Mouse (Mus musculus): ENCODE measurements around the gene Insl5. TPM values are rescaled to one million over a fixed set of nuclear protein-coding genes. Genes with fewer than 3 reads are reported as not detected.

Gene Insl5
- not detected in 2 replicates for polyA plus RNA-seq (2014; fragmentation: Nextera tagmentation; extraction: Ambion mirVana)

DNA sequence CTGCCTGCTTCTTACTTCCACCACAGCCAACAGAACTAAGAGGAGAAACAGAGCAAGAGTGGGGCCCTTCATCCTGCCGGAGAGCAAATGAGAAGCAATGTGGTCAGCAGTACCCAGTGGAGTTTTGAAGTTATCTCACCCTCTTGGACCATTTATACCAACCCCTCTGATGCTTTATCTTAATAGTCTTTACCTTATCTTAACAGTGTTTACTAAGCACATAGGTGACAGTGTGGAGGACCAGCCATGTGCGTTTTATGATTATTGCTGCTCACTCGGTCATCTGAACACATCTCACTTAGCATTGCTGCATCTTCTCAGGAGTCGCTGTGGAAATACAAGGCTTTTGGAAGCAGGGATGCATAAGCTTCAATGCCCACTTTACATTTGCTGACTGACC, at the start of gene Insl5:
TSS of gene Insl5 (minus strand) at position 222 of the 400 bp plus-strand sequence.
- H3K9ac ChIP-seq (replicated peaks; ENCODE audit: low read length), result no peak within 1 kb of the TSS
- no peak for DNase-seq
- 91% methylated on average over 4 of the region's 4 CpGs for WGBS

GRCm38 (mm10) chr4:103070631-103071030, 44.0 kb upstream of the Insl5 start:
- WGBS, result 78% methylated on average over 3 of the region's 3 CpGs
- DNase-seq, result no peak
- H3K4me3 ChIP-seq (replicated peaks; ENCODE audit: low read depth, low read length), result no peak overlapping the region

More for the DNA sequence above, at the start of gene Insl5:
- Histone ChIP-seq H3K27ac (replicated peaks; ENCODE audit: low read depth, low read length) (no peak within 1 kb of the TSS), H3K4me2 (ENCODE audit: low read length) (no peak within 1 kb of the TSS), H3K27me3 (ENCODE audit: control insufficient read depth, insufficient read depth, low read length) (no peaks in the 10 kb centered on the region), H3K4me3 (replicated peaks; ENCODE audit: low read depth, low read length) (no peak within 1 kb of the TSS), H3K4me1 (ENCODE audit: control insufficient read depth, insufficient read depth, low read length) (no peaks in the 10 kb centered on the region), H3K9me3 (ENCODE audit: control insufficient read depth, low read length) (no peaks in the 10 kb centered on the region), H3K36me3 (ENCODE audit: control insufficient read depth, insufficient read depth, low read length) (no peaks in the 10 kb centered on the region)
- ATAC-seq (ENCODE audit: low FRiP score, low TSS enrichment), result no peak

DNA sequence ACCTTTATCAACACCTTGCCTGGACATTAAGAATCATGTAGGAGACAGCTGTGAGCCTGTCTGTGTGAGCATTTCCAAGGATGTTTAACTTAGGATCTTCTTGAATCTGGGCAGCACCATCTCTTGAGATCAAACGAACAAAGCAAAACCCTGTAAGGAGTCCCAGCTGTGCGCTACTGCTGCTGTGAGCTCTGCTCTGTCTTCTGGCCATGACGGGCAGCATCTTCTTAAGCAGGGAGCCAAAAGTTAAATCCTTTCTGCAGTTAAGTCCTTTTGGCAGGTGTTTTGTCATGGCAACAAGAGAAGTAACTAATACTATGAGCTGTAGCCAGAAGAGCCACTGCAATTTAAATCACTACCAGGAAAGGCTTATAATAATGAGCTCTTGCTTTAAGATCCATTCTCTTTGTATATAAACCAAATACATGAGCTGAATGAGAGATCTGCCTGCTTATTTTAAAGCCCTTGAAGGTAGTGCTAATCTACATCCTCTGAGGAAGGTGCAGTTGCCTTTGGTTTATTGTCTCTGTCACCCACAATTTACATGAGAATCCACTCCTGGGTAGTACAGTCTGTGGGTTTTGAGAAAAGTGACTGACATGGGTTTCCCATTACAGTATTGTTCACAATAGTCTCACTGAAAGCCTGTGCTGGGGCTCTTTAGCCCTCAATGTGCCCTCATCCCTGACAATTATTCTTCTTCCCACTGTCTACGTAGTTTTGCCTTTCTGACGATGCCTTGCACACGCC, 41.4 kb upstream of the Insl5 start:
- Histone ChIP-seq H3K4me2 (ENCODE audit: low read length) (no peak overlapping the region), H3K4me1 (ENCODE audit: control insufficient read depth, insufficient read depth, low read length) (0 out of 2 replicates have a peak, but pooled peaks cover 5% of the 10 kb centered on the region), H3K9ac (replicated peaks; ENCODE audit: low read length) (no peak overlapping the region), H3K27me3 (ENCODE audit: control insufficient read depth, insufficient read depth, low read length) (no peaks in the 10 kb centered on the region), H3K27ac (replicated peaks; ENCODE audit: low read depth, low read length) (no peak overlapping the region), H3K36me3 (ENCODE audit: control insufficient read depth, insufficient read depth, low read length) (no peaks in the 10 kb centered on the region), H3K4me3 (replicated peaks; ENCODE audit: low read depth, low read length) (no peak overlapping the region), H3K9me3 (ENCODE audit: control insufficient read depth, low read length) (no peaks in the 10 kb centered on the region)
- WGBS, result 27% methylated on average over 6 of the region's 6 CpGs
- no peak for ATAC-seq (ENCODE audit: low FRiP score, low TSS enrichment)
- peak; percentile 40 for DNase-seq

More at GRCm38 (mm10) chr4:103070631-103071030, 44.0 kb upstream of the Insl5 start:
- no peaks in the 10 kb centered on the region for H3K36me3 ChIP-seq (ENCODE audit: control insufficient read depth, insufficient read depth, low read length)
- H3K4me1 ChIP-seq (ENCODE audit: control insufficient read depth, insufficient read depth, low read length), result 0 out of 2 replicates have a peak, but pooled peaks cover 5% of the 10 kb centered on the region
- no peak overlapping the region for H3K4me2 ChIP-seq (ENCODE audit: low read length)
- H3K9me3 ChIP-seq (ENCODE audit: control insufficient read depth, low read length), result no peaks in the 10 kb centered on the region
- no peak for ATAC-seq (ENCODE audit: low FRiP score, low TSS enrichment)
- H3K27ac ChIP-seq (replicated peaks; ENCODE audit: low read depth, low read length), result no peak overlapping the region
- H3K27me3 ChIP-seq (ENCODE audit: control insufficient read depth, insufficient read depth, low read length), result no peaks in the 10 kb centered on the region
- no peak overlapping the region for H3K9ac ChIP-seq (replicated peaks; ENCODE audit: low read length)

- Histone ChIP-seq H3K4me1 (ENCODE audit: control insufficient read depth, insufficient read depth, low read length) (0 out of 2 replicates have a peak, but pooled peaks cover 5% of the 10 kb centered on the region), H3K27ac (replicated peaks; ENCODE audit: low read depth, low read length) (no peak overlapping the region), H3K27me3 (ENCODE audit: control insufficient read depth, insufficient read depth, low read length) (no peaks in the 10 kb centered on the region), H3K9ac (replicated peaks; ENCODE audit: low read length) (no peak overlapping the region), H3K36me3 (ENCODE audit: control insufficient read depth, insufficient read depth, low read length) (no peaks in the 10 kb centered on the region), H3K9me3 (ENCODE audit: control insufficient read depth, low read length) (no peaks in the 10 kb centered on the region), H3K4me2 (ENCODE audit: low read length) (no peak overlapping the region), H3K4me3 (replicated peaks; ENCODE audit: low read depth, low read length) (no peak overlapping the region)
- DNase-seq (no peak), ATAC-seq (ENCODE audit: low FRiP score, low TSS enrichment) (no peak)
- WGBS, result 86% methylated on average over 5 of the region's 5 CpGs
These were observed 38.3 kb upstream of the Insl5 start for GRCm38 (mm10) chr4:103064976-103065375.

GRCm38 (mm10) chr4:103064421-103064820, 37.8 kb upstream of the Insl5 start:
- no peak overlapping the region for H3K4me2 ChIP-seq (ENCODE audit: low read length)
- no peak overlapping the region for H3K9ac ChIP-seq (replicated peaks; ENCODE audit: low read length)
- WGBS, result 91% methylated on average over 2 of the region's 2 CpGs
- H3K27me3 ChIP-seq (ENCODE audit: control insufficient read depth, insufficient read depth, low read length), result no peaks in the 10 kb centered on the region
- 0 out of 2 replicates have a peak, but pooled peaks cover 5% of the 10 kb centered on the region for H3K4me1 ChIP-seq (ENCODE audit: control insufficient read depth, insufficient read depth, low read length)
- no peak overlapping the region for H3K27ac ChIP-seq (replicated peaks; ENCODE audit: low read depth, low read length)
- H3K36me3 ChIP-seq (ENCODE audit: control insufficient read depth, insufficient read depth, low read length), result no peaks in the 10 kb centered on the region
- no peaks in the 10 kb centered on the region for H3K9me3 ChIP-seq (ENCODE audit: control insufficient read depth, low read length)
- no peak overlapping the region for H3K4me3 ChIP-seq (replicated peaks; ENCODE audit: low read depth, low read length)
- DNase-seq, result no peak
- no peak for ATAC-seq (ENCODE audit: low FRiP score, low TSS enrichment)

- Histone ChIP-seq H3K9ac (replicated peaks; ENCODE audit: low read length) (no peak overlapping the region), H3K4me3 (replicated peaks; ENCODE audit: low read depth, low read length) (no peak overlapping the region), H3K36me3 (ENCODE audit: control insufficient read depth, insufficient read depth, low read length) (no peaks in the 10 kb centered on the region), H3K4me2 (ENCODE audit: low read length) (no peak overlapping the region), H3K27me3 (ENCODE audit: control insufficient read depth, insufficient read depth, low read length) (no peaks in the 10 kb centered on the region), H3K9me3 (ENCODE audit: control insufficient read depth, low read length) (no peaks in the 10 kb centered on the region), H3K27ac (replicated peaks; ENCODE audit: low read depth, low read length) (no peak overlapping the region), H3K4me1 (ENCODE audit: control insufficient read depth, insufficient read depth, low read length) (no peaks in the 10 kb centered on the region)
- no peak for DNase-seq
- 93% methylated on average over 5 of the region's 5 CpGs for WGBS
- ATAC-seq (ENCODE audit: low FRiP score, low TSS enrichment), result no peak
These were observed 30.3 kb upstream of the Insl5 start for GRCm38 (mm10) chr4:103056909-103057308.

DNA sequence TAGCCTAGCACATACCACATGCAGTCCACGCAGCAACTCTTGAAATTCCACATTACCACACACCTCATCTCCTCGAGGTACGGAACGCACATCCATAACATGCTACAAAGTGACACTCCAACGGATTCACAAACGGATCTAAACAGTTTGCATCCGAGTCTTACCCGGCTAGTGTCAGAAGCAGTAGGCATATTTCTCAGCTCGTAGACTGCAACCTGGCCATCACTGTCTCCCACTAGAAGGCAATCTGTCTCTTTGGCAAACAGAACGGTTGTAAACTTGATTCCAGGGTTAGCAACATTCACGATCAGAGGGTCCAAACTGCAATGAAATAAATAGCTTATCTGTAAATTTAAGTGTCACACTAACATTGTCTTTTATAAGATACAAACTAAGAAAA, 21.4 kb upstream of the Insl5 start:
- Histone ChIP-seq H3K27me3 (ENCODE audit: control insufficient read depth, insufficient read depth, low read length) (no peaks in the 10 kb centered on the region), H3K9me3 (ENCODE audit: control insufficient read depth, low read length) (no peaks in the 10 kb centered on the region), H3K36me3 (ENCODE audit: control insufficient read depth, insufficient read depth, low read length) (no peaks in the 10 kb centered on the region), H3K4me3 (replicated peaks; ENCODE audit: low read depth, low read length) (no peak overlapping the region), H3K4me2 (ENCODE audit: low read length) (no peak overlapping the region), H3K9ac (replicated peaks; ENCODE audit: low read length) (no peak overlapping the region), H3K4me1 (ENCODE audit: control insufficient read depth, insufficient read depth, low read length) (no peaks in the 10 kb centered on the region), H3K27ac (replicated peaks; ENCODE audit: low read depth, low read length) (no peak overlapping the region)
- WGBS, result 95% methylated on average over 11 of the region's 11 CpGs
- ATAC-seq (ENCODE audit: low FRiP score, low TSS enrichment) (no peak), DNase-seq (no peak)

- Histone ChIP-seq H3K4me2 (ENCODE audit: low read length) (no peak overlapping the region), H3K4me3 (replicated peaks; ENCODE audit: low read depth, low read length) (no peak overlapping the region), H3K9me3 (ENCODE audit: control insufficient read depth, low read length) (no peaks in the 10 kb centered on the region), H3K36me3 (ENCODE audit: control insufficient read depth, insufficient read depth, low read length) (no peaks in the 10 kb centered on the region), H3K27ac (replicated peaks; ENCODE audit: low read depth, low read length) (no peak overlapping the region), H3K27me3 (ENCODE audit: control insufficient read depth, insufficient read depth, low read length) (no peaks in the 10 kb centered on the region), H3K9ac (replicated peaks; ENCODE audit: low read length) (no peak overlapping the region), H3K4me1 (ENCODE audit: control insufficient read depth, insufficient read depth, low read length) (no peaks in the 10 kb centered on the region)
- 93% methylated on average over 11 of the region's 11 CpGs for WGBS
- DNase-seq (no peak), ATAC-seq (ENCODE audit: low FRiP score, low TSS enrichment) (no peak)
These were observed 16.4 kb upstream of the Insl5 start for GRCm38 (mm10) chr4:103042997-103043396.

DNA sequence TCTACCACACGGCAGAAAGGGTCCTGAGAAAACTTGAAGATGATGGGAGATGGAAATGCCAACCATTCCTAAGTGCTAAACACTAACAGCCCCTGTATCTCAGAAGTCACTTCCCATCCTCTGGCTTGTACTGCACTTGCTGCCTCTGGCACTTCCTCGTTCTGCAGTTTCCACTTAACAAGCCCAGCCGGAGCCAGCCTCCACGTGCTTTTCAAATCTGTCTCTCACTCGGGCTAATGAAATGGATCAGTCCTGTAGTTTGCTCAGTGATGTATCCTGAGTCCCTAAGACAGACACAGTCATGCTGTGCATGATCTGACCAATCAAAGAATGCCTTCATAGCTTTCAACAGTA, 13.2 kb upstream of the Insl5 start:
- WGBS, result 78% methylated on average over 5 of the region's 5 CpGs
- Histone ChIP-seq H3K36me3 (ENCODE audit: control insufficient read depth, insufficient read depth, low read length) (no peaks in the 10 kb centered on the region), H3K9me3 (ENCODE audit: control insufficient read depth, low read length) (no peaks in the 10 kb centered on the region), H3K27me3 (ENCODE audit: control insufficient read depth, insufficient read depth, low read length) (no peaks in the 10 kb centered on the region), H3K4me3 (replicated peaks; ENCODE audit: low read depth, low read length) (no peak overlapping the region), H3K4me2 (ENCODE audit: low read length) (no peak overlapping the region), H3K4me1 (ENCODE audit: control insufficient read depth, insufficient read depth, low read length) (no peaks in the 10 kb centered on the region), H3K27ac (replicated peaks; ENCODE audit: low read depth, low read length) (no peak overlapping the region), H3K9ac (replicated peaks; ENCODE audit: low read length) (no peak overlapping the region)
- DNase-seq, result no peak
- ATAC-seq (ENCODE audit: low FRiP score, low TSS enrichment), result no peak

All from midbrain, embryonic 14.5 days (tissue).